ENCODE assay signal across 22 mouse cellular contexts in genomic region chr9:96223302-96223701, GRCm38 (mm10). TPM values are rescaled to one million over a fixed set of nuclear protein-coding genes. Genes with fewer than 3 reads are reported as not detected.
DNase-seq lines count a peak whose midpoint lies in the region; ATAC-seq and TF ChIP-seq lines count a peak whose summit lies in the region.
"Had no signal": no experiment of that assay in that cellular context is flagged by ENCODE, and none has a peak within 500 bp of the region (broad histone marks: within the 10 kb centered on the region; RNA-seq: fewer than 3 reads in every experiment).

No protein-coding gene starts in this region.

- no peaks in the 10 kb centered on the region for H3K27me3 ChIP-seq in heart, embryonic 11.5 days (ENCODE audit: control insufficient read depth, insufficient read depth, low read length)
- H3K27me3 ChIP-seq in liver, embryonic 11.5 days (replicated peaks; ENCODE audit: control insufficient read depth, insufficient read depth, low read length) = no peaks in the 10 kb centered on the region
- H3K27me3 ChIP-seq in liver, postnatal 0 days (ENCODE audit: insufficient read depth, low read length) = no peaks in the 10 kb centered on the region
- H3K27me3 ChIP-seq in embryonic facial prominence, embryonic 15.5 days = no peaks in the 10 kb centered on the region
- H3K27me3 ChIP-seq: embryonic facial prominence, embryonic 13.5 days; hindbrain, embryonic 12.5 days; limb, embryonic 13.5 days; midbrain, embryonic 13.5 days had no signal

- H3K27ac ChIP-seq in heart, embryonic 11.5 days (ENCODE audit: low read depth, low read length) = no peak overlapping the region
- no peak overlapping the region for H3K27ac ChIP-seq in liver, embryonic 11.5 days (ENCODE audit: low read depth, low read length)
- no peak overlapping the region for H3K27ac ChIP-seq in liver, postnatal 0 days (ENCODE audit: low read depth)
- 0 out of 2 replicates have a peak overlapping the region, but pooled peaks have one; percentile 7 for H3K27ac ChIP-seq in embryonic facial prominence, embryonic 15.5 days (replicated peaks)
- H3K27ac ChIP-seq: embryonic facial prominence, embryonic 13.5 days; hindbrain, embryonic 12.5 days; layer of hippocampus, adult 2 months; limb, embryonic 13.5 days; midbrain, embryonic 13.5 days had no signal

- TF ChIP-seq CTCF in liver, postnatal 0 days (IDR thresholded peaks at IDR 0.05; ENCODE audit: low read depth) = no peak

- ATAC-seq in heart, embryonic 11.5 days (replicated peaks; ENCODE audit: insufficient number of reproducible peaks, low FRiP score, low TSS enrichment) = no peak
- ATAC-seq in liver, embryonic 11.5 days (replicated peaks; ENCODE audit: low FRiP score) = no peak
- no peak for ATAC-seq in liver, postnatal 0 days
- ATAC-seq in embryonic facial prominence, embryonic 15.5 days (ENCODE audit: insufficient number of reproducible peaks, low FRiP score, low TSS enrichment, low read depth) = no peak
- ATAC-seq: activated CD4-positive, CD25-positive, alpha-beta regulatory T cell, adult 4 months; forebrain, embryonic 14.5 days; intestine, postnatal 0 days; midbrain, embryonic 13.5 days had no signal

- no peak overlapping the region for H3K4me3 ChIP-seq in heart, embryonic 11.5 days (ENCODE audit: low read depth, low read length)
- no peak overlapping the region for H3K4me3 ChIP-seq in liver, embryonic 11.5 days (ENCODE audit: low read depth, low read length)
- H3K4me3 ChIP-seq in liver, postnatal 0 days (ENCODE audit: low read depth, low read length) = no peak overlapping the region
- H3K4me3 ChIP-seq in embryonic facial prominence, embryonic 15.5 days (replicated peaks) = no peak overlapping the region
- H3K4me3 ChIP-seq: embryonic facial prominence, embryonic 13.5 days; hindbrain, embryonic 12.5 days; layer of hippocampus, adult 2 months; limb, embryonic 13.5 days; midbrain, embryonic 13.5 days had no signal

- H3K9ac ChIP-seq in heart, embryonic 11.5 days (ENCODE audit: low read depth, low read length) = no peak overlapping the region
- H3K9ac ChIP-seq in liver, embryonic 11.5 days (ENCODE audit: low read depth, low read length) = no peak overlapping the region
- H3K9ac ChIP-seq in liver, postnatal 0 days (replicated peaks) = no peak overlapping the region
- H3K9ac ChIP-seq in embryonic facial prominence, embryonic 15.5 days = no peak overlapping the region
- H3K9ac ChIP-seq: embryonic facial prominence, embryonic 13.5 days; hindbrain, embryonic 12.5 days; limb, embryonic 13.5 days; midbrain, embryonic 13.5 days had no signal

- H3K4me1 ChIP-seq in heart, embryonic 11.5 days (ENCODE audit: control insufficient read depth, insufficient read depth, low read length) = no peaks in the 10 kb centered on the region
- no peaks in the 10 kb centered on the region for H3K4me1 ChIP-seq in liver, embryonic 11.5 days (replicated peaks; ENCODE audit: control insufficient read depth, insufficient read depth, low read length)
- no peaks in the 10 kb centered on the region for H3K4me1 ChIP-seq in liver, postnatal 0 days (ENCODE audit: insufficient read depth)
- H3K4me1 ChIP-seq in embryonic facial prominence, embryonic 15.5 days = peaks cover 8% of the 10 kb centered on the region; the same call in 1 of the 2 replicates
- H3K4me1 ChIP-seq: embryonic facial prominence, embryonic 13.5 days; hindbrain, embryonic 12.5 days; limb, embryonic 13.5 days; midbrain, embryonic 13.5 days had no signal

- H3K9me3 ChIP-seq in heart, embryonic 11.5 days (replicated peaks; ENCODE audit: control insufficient read depth, low read length) = no peaks in the 10 kb centered on the region
- H3K9me3 ChIP-seq in liver, embryonic 11.5 days (ENCODE audit: control insufficient read depth, low read length) = no peaks in the 10 kb centered on the region
- H3K9me3 ChIP-seq in liver, postnatal 0 days (ENCODE audit: low read length) = no peaks in the 10 kb centered on the region
- no peaks in the 10 kb centered on the region for H3K9me3 ChIP-seq in embryonic facial prominence, embryonic 15.5 days (replicated peaks)
- H3K9me3 ChIP-seq: embryonic facial prominence, embryonic 13.5 days; hindbrain, embryonic 12.5 days; limb, embryonic 13.5 days; midbrain, embryonic 13.5 days had no signal

- 69% methylated on average over 2 of the region's 2 CpGs for WGBS in heart, embryonic 11.5 days (ENCODE audit: insufficient replicate concordance)
- WGBS in liver, embryonic 11.5 days = 80% methylated on average over 2 of the region's 2 CpGs
- 75% methylated on average over 2 of the region's 2 CpGs for WGBS in liver, postnatal 0 days (ENCODE audit: insufficient replicate concordance)
- 59% methylated on average over 2 of the region's 2 CpGs for WGBS in embryonic facial prominence, embryonic 15.5 days

- DNase-seq in heart, adult 9 months (ENCODE audit: low spot score in 2 of 2) = peak; percentile 46 to 52
- DNase-seq in liver, embryonic 11.5 days (ENCODE audit: low spot score) = peak; percentile 2
- no peak for DNase-seq in liver, postnatal 0 days
- peak; percentile 31 to 44 for DNase-seq in heart, postnatal 10 days
- DNase-seq in B cell, adult 2 months = no peak
- DNase-seq: adrenal gland, postnatal 10 days; cerebellum, adult 2 months; cerebellum, postnatal 25 days; kidney, postnatal 25 days; layer of hippocampus, postnatal 36 days; thymus, adult 18-20 months; thymus, postnatal 4 days had no signal

- intact Hi-C loops in heart, postnatal 10 days (cut with DNase I) = no loop called here

- H3K4me2 ChIP-seq in heart, embryonic 11.5 days = no peak overlapping the region
- no peak overlapping the region for H3K4me2 ChIP-seq in liver, embryonic 11.5 days
- H3K4me2 ChIP-seq in liver, postnatal 0 days (ENCODE audit: low read depth, low read length) = no peak overlapping the region
- H3K4me2 ChIP-seq in embryonic facial prominence, embryonic 15.5 days (replicated peaks) = no peak overlapping the region
- H3K4me2 ChIP-seq: embryonic facial prominence, embryonic 13.5 days; hindbrain, embryonic 12.5 days; limb, embryonic 13.5 days; midbrain, embryonic 13.5 days had no signal

- H3K36me3 ChIP-seq in heart, embryonic 11.5 days (ENCODE audit: control insufficient read depth, insufficient read depth, low read length) = no peaks in the 10 kb centered on the region
- no peaks in the 10 kb centered on the region for H3K36me3 ChIP-seq in liver, embryonic 11.5 days (ENCODE audit: control insufficient read depth, insufficient read depth, low read length)
- H3K36me3 ChIP-seq in liver, postnatal 0 days (replicated peaks; ENCODE audit: insufficient read depth, low read length) = no peaks in the 10 kb centered on the region
- H3K36me3 ChIP-seq in embryonic facial prominence, embryonic 15.5 days = no peaks in the 10 kb centered on the region
- H3K36me3 ChIP-seq: embryonic facial prominence, embryonic 13.5 days; hindbrain, embryonic 12.5 days; limb, embryonic 13.5 days; midbrain, embryonic 13.5 days had no signal

- TF ChIP-seq EP300 in liver, postnatal 0 days (IDR thresholded peaks at IDR 0.05; ENCODE audit: low read depth) = no peak

RNA-seq across cellular contexts. Expression of gene Tfdp2, which starts 27.2 kb away (rescaled TPM):
- 42.7 and 47.2 TPM in 2 replicates for polyA plus RNA-seq in heart, embryonic 11.5 days (2014; fragmentation: Nextera tagmentation; extraction: Ambion mirVana)
- 54.3 and 62.8 TPM in 2 replicates for polyA plus RNA-seq in liver, embryonic 11.5 days (2014; fragmentation: Nextera tagmentation; extraction: Ambion mirVana)
- 61.7 and 69.0 TPM in 2 replicates for polyA plus RNA-seq in liver, postnatal 0 days (2015; fragmentation: Nextera tagmentation; extraction: Ambion mirVana)
- 31.1 and 34.4 TPM in 2 replicates for polyA plus RNA-seq in embryonic facial prominence, embryonic 15.5 days (2015; fragmentation: Nextera tagmentation; extraction: Ambion mirVana)
- 10 to 100 TPM; 41.7 to 56.5 TPM for total RNA-seq in heart, postnatal 10 days (2021)

Comparison
In these comparisons a context has a peak if more than half of its experiments do, and no peak if none do; other contexts are left out.
1. DNase-seq: peak in heart, adult 9 months (2 of 2), liver, embryonic 11.5 days (single experiment) and heart, postnatal 10 days (2 of 2); none in liver, postnatal 0 days (single experiment) and B cell, adult 2 months (0 of 2).